Mouse (Mus musculus) megakaryocyte, embryonic 14.5 days (primary cell): ENCODE data around the gene Ddx55.

ENCODE experiments used
- FLI1 ChIP-seq: IDR thresholded peaks from 2 replicates; pipeline ENCODE4 v1.6.1; 2012; ENCODE audit warnings: low read length, inconsistent platforms, mixed read lengths
- GATA1 ChIP-seq: IDR thresholded peaks from 3 replicates; pipeline ENCODE4 v1.6.1; 2012; ENCODE audit warnings: mixed read lengths, low read length, inconsistent platforms, borderline replicate concordance

DNA sequence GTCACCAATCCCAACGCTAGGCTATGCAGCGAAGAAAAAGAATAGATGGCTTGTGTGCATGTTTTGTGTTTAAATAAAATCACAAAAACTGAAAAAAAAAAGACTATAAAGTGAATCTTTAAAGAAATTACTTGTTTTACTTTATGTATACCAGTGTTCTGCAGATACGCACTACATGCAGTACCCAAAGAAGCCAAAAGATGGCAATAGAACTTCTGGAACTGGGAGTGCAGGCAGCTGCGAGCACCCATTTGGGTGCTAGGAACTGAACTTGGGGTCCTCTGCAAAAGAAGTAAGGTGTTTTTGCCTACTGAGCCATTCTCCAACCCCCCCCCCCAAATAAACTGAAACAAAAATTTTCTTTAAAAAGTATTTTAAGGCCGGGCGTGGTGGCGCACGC lies 29.6 kb upstream of the Ddx55 start:
- TF ChIP-seq GATA1 (no peak), FLI1 (no peak)
